Mouse (Mus musculus): Measurements from ENCODE around the gene Olfr1308. TPM values are rescaled to one million over a fixed set of nuclear protein-coding genes. Genes with fewer than 3 reads are reported as not detected.

The Olfr1308 gene
- not detected in 2 replicates for polyA plus RNA-seq (2015; fragmentation: Nextera tagmentation; extraction: Ambion mirVana)

DNA sequence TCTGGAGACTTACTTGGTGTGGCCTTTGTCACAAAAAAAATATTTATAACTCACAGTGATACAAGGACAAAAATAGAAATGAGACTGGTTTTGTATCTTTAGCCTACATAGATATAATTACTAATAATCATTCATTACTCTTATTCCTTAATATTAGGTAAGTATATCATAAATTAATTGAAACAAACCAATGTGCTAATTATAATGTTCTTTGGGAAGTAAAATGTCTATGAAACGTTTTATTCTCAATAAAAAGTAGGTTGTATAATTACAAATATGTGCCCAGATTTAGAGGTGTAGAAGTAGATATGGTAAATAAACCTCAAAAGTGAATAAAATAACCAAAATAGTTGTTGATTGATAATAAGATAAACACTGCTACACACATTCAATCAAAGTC, at the start of gene Olfr1308:
Olfr1308 (minus strand) TSS at position 101 of the 400 bp plus-strand sequence.
- no peak within 1 kb of the TSS for H3K27ac ChIP-seq
- ATAC-seq (replicated peaks; ENCODE audit: low FRiP score, low read depth) = no peak
- H3K36me3 ChIP-seq (ENCODE audit: insufficient read depth, low read length) = no peaks in the 10 kb centered on the region
- no peaks in the 10 kb centered on the region for H3K4me1 ChIP-seq (replicated peaks; ENCODE audit: insufficient read depth, low read length)
- DNase-seq (ENCODE audit: low spot score) = no peak
- no peak within 1 kb of the TSS for H3K9ac ChIP-seq (ENCODE audit: low read depth, low read length)
- 49% methylated on average over 1 of the region's 1 CpGs for WGBS
- no peaks in the 10 kb centered on the region for H3K9me3 ChIP-seq (replicated peaks; ENCODE audit: low read length)
- no peak within 1 kb of the TSS for H3K4me2 ChIP-seq (ENCODE audit: low read length)
- no peaks in the 10 kb centered on the region for H3K27me3 ChIP-seq (ENCODE audit: insufficient read depth, low read length)
- no peak within 1 kb of the TSS for H3K4me3 ChIP-seq (replicated peaks; ENCODE audit: low read depth, low read length)
- TF ChIP-seq CTCF (IDR thresholded peaks at IDR 0.05; ENCODE audit: low read depth) = no peak

GRCm38 (mm10) chr2:112012608-112013007, 47.9 kb upstream of the Olfr1308 start, which contains the start of gene Olfr1310:
TSS of gene Olfr1310 (minus strand) at chr2:112012708.
- no peak for DNase-seq (ENCODE audit: low spot score)
- no peak for TF ChIP-seq CTCF (IDR thresholded peaks at IDR 0.05; ENCODE audit: low read depth)
- H3K27me3 ChIP-seq (ENCODE audit: insufficient read depth, low read length) = no peaks in the 10 kb centered on the region
- H3K9ac ChIP-seq (ENCODE audit: low read depth, low read length) = no peak within 1 kb of the TSS
- no peak for ATAC-seq (replicated peaks; ENCODE audit: low FRiP score, low read depth)
- H3K9me3 ChIP-seq (replicated peaks; ENCODE audit: low read length) = no peaks in the 10 kb centered on the region
- no peak within 1 kb of the TSS for H3K27ac ChIP-seq
- H3K4me3 ChIP-seq (replicated peaks; ENCODE audit: low read depth, low read length) = no peak within 1 kb of the TSS
- H3K4me1 ChIP-seq (replicated peaks; ENCODE audit: insufficient read depth, low read length) = no peaks in the 10 kb centered on the region
- H3K36me3 ChIP-seq (ENCODE audit: insufficient read depth, low read length) = no peaks in the 10 kb centered on the region
- no peak within 1 kb of the TSS for H3K4me2 ChIP-seq (ENCODE audit: low read length)

DNA sequence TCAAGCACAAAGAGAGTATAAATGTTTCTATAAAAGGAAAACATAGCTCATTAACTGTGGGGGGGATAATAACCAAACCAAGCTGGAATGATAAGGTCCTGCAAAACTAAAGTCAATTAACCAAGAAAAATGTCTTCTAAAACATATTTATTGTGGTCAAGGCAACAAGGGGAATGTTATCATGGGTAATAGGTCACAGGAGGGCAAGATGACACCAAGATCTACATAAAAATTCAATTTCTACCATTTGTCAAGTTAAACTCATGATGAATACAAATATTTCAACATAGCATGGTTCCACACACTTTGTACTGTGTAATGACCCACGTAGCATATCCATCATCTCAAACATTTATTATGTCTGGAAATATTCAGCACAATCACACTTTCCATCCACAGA, 25.4 kb upstream of the Olfr1308 start, which contains the start of gene Olfr1309:
Olfr1309 (minus strand) TSS at position 101 of the 400 bp plus-strand sequence.
- Histone ChIP-seq H3K4me2 (ENCODE audit: low read length) (no peak within 1 kb of the TSS), H3K9me3 (replicated peaks; ENCODE audit: low read length) (no peaks in the 10 kb centered on the region), H3K9ac (ENCODE audit: low read depth, low read length) (no peak within 1 kb of the TSS), H3K27me3 (ENCODE audit: insufficient read depth, low read length) (no peaks in the 10 kb centered on the region), H3K36me3 (ENCODE audit: insufficient read depth, low read length) (no peaks in the 10 kb centered on the region), H3K27ac (no peak within 1 kb of the TSS), H3K4me3 (replicated peaks; ENCODE audit: low read depth, low read length) (no peak within 1 kb of the TSS), H3K4me1 (replicated peaks; ENCODE audit: insufficient read depth, low read length) (no peaks in the 10 kb centered on the region)
- DNase-seq (ENCODE audit: low spot score) (no peak), ATAC-seq (replicated peaks; ENCODE audit: low FRiP score, low read depth) (no peak)
- WGBS = 50% methylated on average over 1 of the region's 1 CpGs
- no peak for TF ChIP-seq CTCF (IDR thresholded peaks at IDR 0.05; ENCODE audit: low read depth)

GRCm38 (mm10) chr2:111949340-111949739, 15.4 kb downstream of the Olfr1308 start, which contains the start of gene Olfr1307:
TSS of gene Olfr1307 (minus strand) at chr2:111949440.
- Histone ChIP-seq H3K9ac (ENCODE audit: low read depth, low read length) (no peak within 1 kb of the TSS), H3K27ac (no peak within 1 kb of the TSS), H3K4me2 (ENCODE audit: low read length) (no peak within 1 kb of the TSS), H3K27me3 (ENCODE audit: insufficient read depth, low read length) (no peaks in the 10 kb centered on the region), H3K36me3 (ENCODE audit: insufficient read depth, low read length) (no peaks in the 10 kb centered on the region), H3K4me3 (replicated peaks; ENCODE audit: low read depth, low read length) (no peak within 1 kb of the TSS), H3K9me3 (replicated peaks; ENCODE audit: low read length) (no peaks in the 10 kb centered on the region), H3K4me1 (replicated peaks; ENCODE audit: insufficient read depth, low read length) (no peaks in the 10 kb centered on the region)
- no peak for DNase-seq (ENCODE audit: low spot score)
- WGBS = 65% methylated on average over 1 of the region's 1 CpGs
- ATAC-seq (replicated peaks; ENCODE audit: low FRiP score, low read depth) = no peak
- TF ChIP-seq CTCF (IDR thresholded peaks at IDR 0.05; ENCODE audit: low read depth) = no peak

DNA sequence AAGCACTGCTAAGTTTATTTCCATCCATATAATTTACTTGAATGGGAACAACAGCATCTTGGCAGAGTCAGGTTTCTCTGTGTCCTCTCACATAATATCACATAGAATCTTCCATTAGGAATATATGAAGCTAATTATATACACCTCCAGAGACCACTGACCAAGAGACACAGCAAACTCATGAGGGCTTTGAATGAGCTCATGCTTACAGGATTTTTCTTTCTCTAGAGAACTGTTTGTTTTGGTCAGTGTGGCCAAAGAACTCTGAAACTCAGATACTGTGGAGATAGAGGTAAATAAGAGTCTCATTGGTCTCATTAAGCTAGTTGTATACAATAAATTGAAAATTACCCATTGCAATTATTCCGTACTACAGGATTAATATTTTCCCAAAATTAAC, 48.6 kb downstream of the Olfr1308 start, which contains the start of gene Olfr1306:
Olfr1306 (minus strand) TSS at position 101 of the 400 bp plus-strand sequence.
- Histone ChIP-seq H3K9me3 (replicated peaks; ENCODE audit: low read length) (no peaks in the 10 kb centered on the region), H3K36me3 (ENCODE audit: insufficient read depth, low read length) (no peaks in the 10 kb centered on the region), H3K27ac (no peak within 1 kb of the TSS), H3K4me3 (replicated peaks; ENCODE audit: low read depth, low read length) (no peak within 1 kb of the TSS), H3K27me3 (ENCODE audit: insufficient read depth, low read length) (no peaks in the 10 kb centered on the region), H3K4me1 (replicated peaks; ENCODE audit: insufficient read depth, low read length) (no peaks in the 10 kb centered on the region), H3K9ac (ENCODE audit: low read depth, low read length) (no peak within 1 kb of the TSS), H3K4me2 (ENCODE audit: low read length) (no peak within 1 kb of the TSS)
- WGBS = 94% methylated on average over 1 of the region's 1 CpGs
- DNase-seq (ENCODE audit: low spot score) = no peak
- no peak for TF ChIP-seq CTCF (IDR thresholded peaks at IDR 0.05; ENCODE audit: low read depth)
- ATAC-seq (replicated peaks; ENCODE audit: low FRiP score, low read depth) = no peak

Other genes starting within 250 kb of the Olfr1308 start
- not detected in 2 replicates for gene Olfr1301, start 213.9 kb downstream of the Olfr1308 start, polyA plus RNA-seq (2015; fragmentation: Nextera tagmentation; extraction: Ambion mirVana)
- not detected in 2 replicates for gene Olfr1302, start 187.5 kb downstream of the Olfr1308 start, polyA plus RNA-seq (2015; fragmentation: Nextera tagmentation; extraction: Ambion mirVana)
- not detected in 2 replicates for gene Olfr1303, start 144.6 kb downstream of the Olfr1308 start, polyA plus RNA-seq (2015; fragmentation: Nextera tagmentation; extraction: Ambion mirVana)
- not detected in 2 replicates for gene Olfr1305, start 87.8 kb downstream of the Olfr1308 start, polyA plus RNA-seq (2015; fragmentation: Nextera tagmentation; extraction: Ambion mirVana)
- not detected in 2 replicates for gene Olfr1306, start 48.7 kb downstream of the Olfr1308 start, polyA plus RNA-seq (2015; fragmentation: Nextera tagmentation; extraction: Ambion mirVana)
- not detected in 2 replicates for gene Olfr1307, start 15.5 kb downstream of the Olfr1308 start, polyA plus RNA-seq (2015; fragmentation: Nextera tagmentation; extraction: Ambion mirVana)
- not detected in 2 replicates for gene Olfr1309, start 25.3 kb upstream of the Olfr1308 start, polyA plus RNA-seq (2015; fragmentation: Nextera tagmentation; extraction: Ambion mirVana)
- not detected in 2 replicates for gene Olfr1310, start 47.8 kb upstream of the Olfr1308 start, polyA plus RNA-seq (2015; fragmentation: Nextera tagmentation; extraction: Ambion mirVana)
- not detected in 2 replicates for gene Olfr1311, start 59.5 kb upstream of the Olfr1308 start, polyA plus RNA-seq (2015; fragmentation: Nextera tagmentation; extraction: Ambion mirVana)
- not detected in 2 replicates for gene Olfr1312, start 85.3 kb upstream of the Olfr1308 start, polyA plus RNA-seq (2015; fragmentation: Nextera tagmentation; extraction: Ambion mirVana)
- not detected in 2 replicates for gene Olfr1313, start 112.9 kb upstream of the Olfr1308 start, polyA plus RNA-seq (2015; fragmentation: Nextera tagmentation; extraction: Ambion mirVana)
- not detected in 2 replicates for gene Olfr1314, start 131.8 kb upstream of the Olfr1308 start, polyA plus RNA-seq (2015; fragmentation: Nextera tagmentation; extraction: Ambion mirVana)
- not detected in 2 replicates for gene Olfr1315-ps1, start 150.5 kb upstream of the Olfr1308 start, polyA plus RNA-seq (2015; fragmentation: Nextera tagmentation; extraction: Ambion mirVana)
- gene Olfr1316, start 170.0 kb upstream of the Olfr1308 start, polyA plus RNA-seq (2015; fragmentation: Nextera tagmentation; extraction: Ambion mirVana) = not detected in 2 replicates
- not detected in 2 replicates for gene Olfr1317, start 175.4 kb upstream of the Olfr1308 start, polyA plus RNA-seq (2015; fragmentation: Nextera tagmentation; extraction: Ambion mirVana)
- 0.10 and 0.11 TPM in 2 replicates for gene Olfr1318, start 189.3 kb upstream of the Olfr1308 start, polyA plus RNA-seq (2015; fragmentation: Nextera tagmentation; extraction: Ambion mirVana)

All from kidney, postnatal 0 days (tissue).